Mouse (Mus musculus): Measurements from ENCODE around the gene Gm20738.
"Not testable (repeated sequence)": the region's sequence is repeated elsewhere in the genome, so short reads cannot be mapped to it uniquely, and the experiment has no call there.

Gene Gm20738

DNA sequence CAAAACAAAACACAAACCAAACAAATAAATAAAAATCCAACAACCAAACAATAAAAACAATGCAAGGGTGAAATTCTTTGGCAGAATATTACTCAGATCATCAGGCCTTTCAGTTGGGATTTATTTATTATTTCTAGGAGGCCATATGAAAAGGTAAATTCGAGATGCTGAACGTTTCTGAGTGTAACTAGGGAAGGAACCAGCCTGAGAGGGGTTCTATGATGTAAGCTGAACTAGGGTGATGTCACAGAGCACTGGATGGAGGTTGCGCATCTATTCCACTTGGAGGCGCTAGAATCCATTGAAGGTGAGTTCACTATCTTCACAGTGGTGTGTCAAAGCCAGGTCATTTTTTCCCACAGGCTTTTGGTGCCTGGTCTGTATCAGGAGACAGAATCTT lies at the start of gene Gm20738:
TSS of gene Gm20738 (plus strand) at position 301 of the 400 bp plus-strand sequence.
- DNase-seq (ENCODE audit: low spot score in 2 of 2) = not testable (repeated sequence)
